Mouse (Mus musculus) frontal cortex, postnatal 10 days (tissue): ENCODE results near the gene Mrm1.

ENCODE experiments used
- DNase-seq, 2 experiments: peaks; one replicate each; pipeline ENCODE4 v3.0.0; 2022; ENCODE audit warnings: low spot score in 2 of 2, mixed read lengths in 1 of 2

The Mrm1 gene

DNA sequence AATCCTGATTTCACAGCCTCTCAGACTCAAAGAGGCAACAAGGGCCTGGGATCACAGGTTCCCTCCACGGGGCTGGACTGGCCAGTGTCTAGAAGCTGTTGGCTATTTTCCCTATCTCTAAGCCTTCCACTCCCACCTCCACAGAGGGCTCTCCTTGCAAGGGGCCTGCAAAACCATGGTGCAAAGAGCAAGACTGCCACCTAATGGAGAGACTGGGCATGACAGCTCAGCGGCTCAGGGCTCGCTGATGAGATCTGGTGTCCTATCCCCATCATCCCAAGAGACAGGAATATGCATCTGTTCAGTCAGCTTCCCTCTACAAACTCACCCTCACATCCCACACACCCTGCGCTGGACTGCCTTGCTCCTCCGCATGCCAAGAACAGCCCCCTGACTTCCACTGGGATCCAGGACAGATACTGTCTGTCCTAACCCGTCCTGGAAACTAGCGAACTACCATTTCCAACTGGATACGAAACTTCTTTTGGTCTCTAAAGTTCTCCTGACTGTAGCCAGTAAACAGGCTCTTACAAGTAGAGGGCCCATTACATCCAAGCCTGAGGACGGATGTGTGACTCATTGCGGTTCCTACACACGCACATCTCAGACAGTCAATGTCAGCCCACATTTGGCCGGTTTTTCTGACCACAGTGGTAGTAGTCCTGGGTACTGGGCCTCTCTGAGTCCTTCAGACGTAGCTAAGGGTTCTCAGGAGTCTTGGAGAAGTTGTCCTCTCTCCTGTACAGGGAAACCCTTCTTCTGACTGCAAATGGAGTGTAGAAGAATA, 5.4 kb downstream of the Mrm1 start:
- peak in 1 of 2 experiments; percentile 70 for DNase-seq

DNA sequence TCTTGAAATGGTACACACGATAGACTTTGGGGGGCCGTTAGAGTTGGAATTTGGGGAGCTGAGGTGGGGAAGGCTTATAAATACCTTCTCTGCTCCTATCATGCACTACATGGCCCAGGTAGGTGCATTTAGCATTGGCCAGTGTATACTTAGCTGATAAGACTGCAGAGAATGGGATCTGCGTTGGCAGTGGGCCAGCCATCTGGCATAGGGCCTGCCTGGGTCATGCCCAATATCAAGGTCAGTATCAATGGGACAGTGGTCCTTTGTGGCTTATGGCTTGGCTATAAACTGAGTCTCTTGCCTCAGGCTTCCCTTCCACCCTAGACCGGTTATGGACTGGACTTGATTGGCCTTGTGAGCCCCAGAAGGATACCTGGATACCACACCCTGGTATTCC, 14.9 kb downstream of the Mrm1 start:
- DNase-seq, result no peak

DNA sequence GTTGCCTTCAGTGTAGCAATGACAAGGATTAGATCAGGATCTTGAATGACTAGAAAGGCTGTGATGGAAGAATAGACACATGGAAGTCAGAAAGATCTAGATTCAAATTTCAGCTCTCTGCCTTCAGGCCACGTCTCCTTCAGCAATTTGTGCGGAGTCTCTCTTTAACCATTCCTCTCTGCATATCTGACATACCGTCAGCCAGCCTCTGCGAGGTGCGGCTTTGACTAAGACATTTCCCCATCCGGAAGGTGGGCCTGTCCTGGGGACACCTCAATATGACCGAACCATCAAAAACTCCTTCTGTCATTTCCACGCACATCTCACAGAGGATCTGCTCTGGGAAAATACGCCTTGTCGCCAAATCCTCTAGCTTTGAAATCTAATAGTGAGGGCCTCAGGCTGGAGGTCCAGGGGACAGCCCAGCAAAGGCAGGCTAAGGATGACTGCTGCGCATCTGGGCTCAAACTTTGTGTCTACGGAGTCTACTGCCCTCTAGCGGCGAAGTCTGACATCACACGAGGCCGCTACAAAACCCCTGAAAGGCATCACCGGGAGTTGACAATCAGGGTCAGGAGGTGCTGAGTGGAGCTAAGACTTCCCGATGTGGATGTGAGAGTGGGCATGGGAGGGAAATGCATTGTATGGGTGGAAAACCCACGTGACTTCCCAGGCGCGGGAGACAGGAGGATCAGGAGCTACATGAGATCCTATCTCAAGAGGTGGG, 21.5 kb downstream of the Mrm1 start:
- peak in 1 of 2 experiments; percentile 59 for DNase-seq

DNA sequence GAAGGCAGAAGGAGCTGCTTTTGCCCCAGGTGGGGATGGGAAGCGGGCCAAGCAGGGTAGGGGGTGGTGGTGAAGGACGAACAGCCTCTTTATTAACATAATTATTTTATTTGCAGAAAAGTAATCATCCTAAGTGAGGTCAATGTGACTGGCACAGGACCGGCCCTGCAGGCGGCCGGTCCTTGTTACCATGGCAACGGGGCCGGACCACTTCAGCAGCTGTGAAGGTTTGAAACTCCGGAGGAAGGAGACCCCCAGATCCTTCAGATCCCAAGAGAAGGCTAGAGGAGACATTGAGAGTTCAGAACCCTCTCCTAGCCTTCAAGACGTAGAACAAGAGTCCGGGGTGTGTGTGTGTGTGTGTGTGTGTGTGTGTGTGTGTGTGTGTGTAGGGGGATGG, 22.3 kb downstream of the Mrm1 start:
- no peak for DNase-seq

DNA sequence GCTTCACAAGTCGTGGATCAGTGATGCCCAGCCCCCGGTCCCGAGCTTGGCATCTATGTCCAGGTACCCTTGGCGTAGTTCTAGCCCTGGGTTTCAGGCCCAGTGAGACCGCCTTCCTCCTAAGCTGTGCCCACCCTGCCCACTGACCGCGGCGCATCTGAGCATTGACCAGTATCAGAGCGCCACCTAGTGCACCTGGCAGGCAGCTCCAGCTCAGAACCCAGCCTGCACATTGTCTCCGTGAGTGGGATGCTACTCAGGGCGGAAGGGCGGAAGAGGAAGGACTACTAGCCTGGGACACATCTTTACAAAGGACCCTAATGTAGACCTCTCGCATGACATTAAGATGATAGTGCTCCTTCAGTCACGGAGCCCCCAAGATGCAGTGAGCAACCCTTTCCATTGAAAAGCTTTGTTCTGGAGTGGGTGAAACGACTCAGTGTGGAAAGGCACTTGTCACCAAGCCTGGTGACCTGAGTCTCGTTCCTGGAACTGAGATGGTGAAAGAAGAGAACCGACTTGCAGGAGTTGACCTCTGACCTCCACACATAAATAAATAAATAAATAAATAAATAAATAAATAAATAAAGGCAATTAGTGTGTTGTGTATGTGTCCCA, 24.7 kb downstream of the Mrm1 start:
- DNase-seq, result peak in 1 of 2 experiments; percentile 81

DNA sequence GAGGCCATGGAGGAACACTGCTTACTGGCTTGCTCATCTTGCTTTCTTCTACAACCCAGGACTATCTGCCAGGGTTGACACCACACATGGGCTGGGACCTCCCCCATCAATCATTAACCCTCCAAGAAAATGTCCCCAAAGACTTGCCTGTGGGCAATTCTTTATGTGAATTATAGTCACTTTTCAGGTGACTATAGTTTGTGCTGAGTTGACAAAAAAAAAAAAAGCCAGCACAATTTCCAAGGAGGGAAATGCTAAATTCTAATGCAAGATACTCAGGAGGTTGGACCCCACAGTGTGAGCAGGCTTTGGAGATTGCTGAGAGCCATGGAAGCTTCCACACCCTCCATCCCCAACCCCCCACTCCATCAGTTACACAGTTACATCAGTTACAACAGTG, 25.8 kb downstream of the Mrm1 start:
- DNase-seq, result no peak

DNA sequence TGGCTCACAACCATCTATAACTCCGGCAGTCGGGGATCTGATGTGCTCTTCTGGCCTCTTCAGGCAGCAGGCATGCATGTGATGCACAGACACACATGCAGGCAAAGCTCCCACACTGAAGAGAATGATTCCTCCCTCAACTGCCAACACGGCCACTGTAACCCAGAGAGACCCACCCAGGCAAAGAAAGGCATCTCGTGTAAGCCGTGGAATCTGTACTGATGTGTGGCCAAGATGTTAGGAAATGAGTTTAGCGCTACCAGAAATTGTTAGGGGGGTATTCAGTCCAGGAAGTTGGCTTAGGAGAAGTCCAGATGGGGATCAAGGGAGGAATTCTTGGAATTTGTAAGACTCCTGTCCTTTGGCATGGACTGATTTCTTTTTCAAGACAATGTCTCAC, 28.9 kb downstream of the Mrm1 start:
- DNase-seq, result no peak

DNA sequence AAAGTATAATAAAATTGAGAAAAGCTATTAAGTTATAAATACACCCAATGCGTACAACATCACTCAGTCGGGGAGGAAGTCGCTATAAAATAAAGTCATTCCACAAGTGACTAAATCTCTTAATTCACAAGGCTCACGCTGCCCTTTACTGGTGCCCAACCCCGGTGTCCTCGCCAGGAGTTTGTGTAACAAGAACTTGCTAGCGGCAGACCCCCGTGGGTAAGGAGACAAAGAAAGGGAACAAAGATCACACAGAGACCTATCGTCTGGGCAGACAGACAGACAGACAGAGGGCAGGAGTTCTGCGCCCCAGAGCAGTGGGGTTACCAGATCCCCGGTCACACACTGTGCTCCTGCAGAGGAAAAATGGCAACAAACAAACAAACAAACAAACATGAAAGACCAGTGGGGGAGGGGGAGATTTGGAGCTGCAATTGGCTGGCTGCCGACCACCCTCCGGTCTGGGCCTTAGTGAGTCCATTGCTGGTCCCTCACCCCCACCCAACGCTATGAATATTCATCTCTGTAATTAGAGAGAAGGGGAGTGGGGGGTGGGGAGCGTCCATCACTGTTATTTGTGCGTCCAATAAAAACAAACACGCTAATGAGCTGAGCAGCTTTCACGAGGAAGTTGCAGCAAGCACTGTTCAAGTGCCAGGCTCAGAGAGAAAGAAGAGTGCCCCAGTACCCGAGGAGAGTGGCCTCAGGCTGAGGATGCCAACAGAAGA, 39.0 kb downstream of the Mrm1 start:
- no peak for DNase-seq

DNA sequence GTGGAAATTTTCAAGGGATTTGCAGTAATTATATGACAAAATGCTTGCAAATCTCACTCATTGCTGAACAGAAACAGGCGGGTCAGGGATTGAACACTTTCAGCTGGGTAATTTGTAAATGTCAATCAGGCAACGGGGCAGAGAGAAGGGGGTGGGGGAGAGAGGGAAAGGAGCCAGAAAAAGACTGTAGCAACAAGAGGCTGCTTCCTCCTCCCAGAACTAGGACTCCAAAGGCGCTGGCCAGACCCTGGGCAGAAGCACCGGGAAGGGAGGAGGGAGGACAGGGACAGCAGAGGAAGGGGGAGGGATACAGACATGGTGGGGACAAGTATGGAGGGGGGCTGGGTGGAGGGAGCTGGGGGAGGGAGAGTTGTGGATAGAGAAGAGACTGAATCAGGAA, 43.8 kb downstream of the Mrm1 start:
- no peak for DNase-seq

DNA sequence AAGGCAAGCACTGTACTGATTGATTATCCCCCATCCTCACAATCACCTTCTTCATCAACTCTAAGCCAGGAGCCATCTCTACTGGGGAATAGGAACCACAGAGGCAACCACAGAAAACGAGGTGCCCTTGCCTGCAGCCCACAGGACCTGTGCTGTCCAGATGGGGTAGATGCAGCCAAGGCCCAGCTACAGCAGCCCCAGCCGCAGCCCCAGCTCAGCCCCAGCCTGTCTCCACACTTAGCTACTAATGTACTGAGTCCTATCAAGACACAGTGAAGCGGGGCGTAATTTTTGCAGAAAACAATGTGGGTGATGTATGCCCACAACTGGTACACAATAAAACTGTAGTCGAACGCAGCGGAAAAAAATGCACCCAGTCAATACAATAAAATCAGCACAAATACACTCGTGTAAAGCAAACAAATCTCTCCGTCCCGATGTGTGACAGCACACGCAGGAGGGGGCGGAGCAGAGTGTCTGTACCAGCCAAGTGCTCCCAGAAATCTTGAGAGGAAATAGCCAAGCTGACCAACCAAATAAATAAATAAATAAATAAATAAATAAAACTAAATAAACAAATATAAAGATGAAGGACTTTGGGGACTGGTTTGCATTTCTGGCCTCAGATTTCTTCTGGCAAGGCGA, 44.3 kb downstream of the Mrm1 start:
- DNase-seq, result no peak

DNA sequence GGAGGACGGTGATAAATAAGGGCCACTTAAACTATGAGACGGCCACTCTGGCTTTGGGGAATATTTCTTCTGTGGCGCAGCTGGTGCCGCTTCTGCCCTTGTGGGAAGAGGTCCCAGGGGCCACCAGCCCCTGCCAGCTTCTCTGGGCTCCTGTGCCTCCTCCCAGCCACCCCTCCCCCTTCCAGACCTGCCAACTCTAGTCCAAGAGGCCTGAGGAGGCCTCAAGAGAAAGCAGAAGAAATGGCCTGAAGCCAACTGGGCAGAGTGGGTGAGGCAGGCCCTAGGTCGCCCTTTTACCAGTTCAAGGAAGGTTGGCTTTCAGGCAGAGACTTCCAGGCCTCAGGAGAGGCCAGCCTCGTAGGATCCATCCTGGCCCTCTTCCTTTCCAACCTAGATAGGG, 51.4 kb downstream of the Mrm1 start:
- DNase-seq, result no peak

DNA sequence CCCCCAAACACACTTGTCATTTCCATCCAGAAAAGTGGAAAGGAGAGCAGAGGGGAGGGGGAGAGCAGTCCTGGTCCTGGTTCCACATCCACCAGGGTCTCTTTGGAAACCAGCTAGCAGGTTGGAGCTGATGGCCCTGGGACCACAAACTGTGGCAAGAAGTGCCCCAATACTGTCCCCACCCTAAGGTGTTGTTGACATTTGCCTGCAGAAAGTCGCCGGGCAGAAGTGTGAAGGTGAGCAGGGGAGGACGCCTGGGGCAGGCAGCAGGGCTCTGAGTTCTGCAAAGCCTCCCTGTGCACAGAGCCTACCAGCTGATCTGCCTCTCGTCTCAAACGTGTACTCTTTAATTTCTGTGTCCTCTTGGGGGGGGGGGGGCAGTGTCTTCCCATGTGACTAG, 54.2 kb downstream of the Mrm1 start:
- DNase-seq, result no peak

DNA sequence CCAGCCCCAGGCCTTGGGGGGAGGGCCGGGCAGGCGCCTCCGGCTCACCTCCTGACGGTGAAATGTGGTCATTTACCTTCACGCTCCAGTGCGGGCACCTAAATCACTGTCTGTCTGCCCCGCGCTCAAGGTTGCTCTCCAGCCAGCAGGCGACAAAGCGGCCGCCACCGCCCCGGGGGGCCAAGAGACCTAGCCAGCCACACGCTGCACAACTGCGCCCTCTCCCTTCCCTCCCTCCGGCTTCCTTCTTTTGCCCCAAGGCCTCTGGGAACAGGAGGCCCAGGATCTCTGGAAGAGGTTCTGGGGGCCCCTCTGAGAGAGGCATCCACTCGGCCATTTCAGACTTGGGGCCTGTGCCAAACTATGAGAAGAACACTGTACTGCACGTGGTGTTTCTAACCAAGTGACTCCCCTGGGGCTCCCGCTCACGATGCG, 54.8 kb downstream of the Mrm1 start:
- DNase-seq, result no peak

DNA sequence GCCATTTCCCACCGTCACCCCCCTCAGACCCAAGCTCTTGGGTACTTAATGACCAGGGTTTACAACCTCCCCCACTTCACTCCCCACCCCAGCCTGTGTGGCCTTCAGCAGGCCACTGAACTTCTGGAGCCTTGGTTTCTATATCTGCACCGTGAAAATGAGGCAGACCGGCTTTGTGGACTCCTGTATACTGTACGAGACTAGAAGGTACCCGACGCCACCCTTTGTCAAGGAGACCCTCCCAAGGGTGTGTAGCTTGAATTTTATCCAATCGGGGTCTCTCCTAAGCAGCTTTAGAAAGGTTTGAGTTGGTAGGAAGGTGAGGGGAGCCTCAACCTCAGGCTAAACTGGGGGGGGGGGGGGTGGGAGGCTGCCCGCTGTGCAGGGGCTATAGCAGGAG, 55.2 kb downstream of the Mrm1 start:
- DNase-seq, result no peak
